Mouse (Mus musculus) retina, adult 2 months (tissue): Measurements from ENCODE around the gene Rpl19.

ENCODE experiments used
- DNase-seq: peaks from one replicate; pipeline ENCODE4 v3.0.0-alpha.2; 2012; ENCODE audit warnings: low read depth, low spot score

The Rpl19 gene

GRCm38 (mm10) chr11:98026570-98027296, at the start of gene Rpl19:
Gene Rpl19 (plus strand): TSS chr11:98026710.
- peak; percentile 92 for DNase-seq

- no peak for DNase-seq
These were observed 48.7 kb upstream of the Rpl19 start for GRCm38 (mm10) chr11:97977797-97978196.

- no peak for DNase-seq
These were observed 48.1 kb upstream of the Rpl19 start for GRCm38 (mm10) chr11:97978392-97978791.

- DNase-seq, result no peak
These were observed 46.5 kb upstream of the Rpl19 start for GRCm38 (mm10) chr11:97979824-97980495.

GRCm38 (mm10) chr11:97980531-97980966, 46.0 kb upstream of the Rpl19 start:
- no peak for DNase-seq

- DNase-seq, result no peak
These were observed 43.8 kb upstream of the Rpl19 start for GRCm38 (mm10) chr11:97982721-97983120.

- no peak for DNase-seq
These were observed 43.0 kb upstream of the Rpl19 start for GRCm38 (mm10) chr11:97983506-97983905.

- DNase-seq, result no peak
These were observed 42.5 kb upstream of the Rpl19 start for GRCm38 (mm10) chr11:97983983-97984382.

GRCm38 (mm10) chr11:97985727-97986677, 40.5 kb upstream of the Rpl19 start, which contains the start of gene Plxdc1:
Gene Plxdc1 (minus strand): TSS chr11:97986444.
- no peak for DNase-seq

GRCm38 (mm10) chr11:97986738-97987465, 39.6 kb upstream of the Rpl19 start:
- no peak for DNase-seq

GRCm38 (mm10) chr11:97987551-97988526, 38.7 kb upstream of the Rpl19 start:
- peak; percentile 81 for DNase-seq

- peak; percentile 68 for DNase-seq
These were observed 37.9 kb upstream of the Rpl19 start for GRCm38 (mm10) chr11:97988530-97989096.

- no peak for DNase-seq
These were observed 31.9 kb upstream of the Rpl19 start for GRCm38 (mm10) chr11:97994539-97995100.

- DNase-seq, result no peak
These were observed 30.8 kb upstream of the Rpl19 start, which contains the start of gene Arl5c for GRCm38 (mm10) chr11:97995564-97996288. Gene Arl5c (minus strand): TSS chr11:97996181.

GRCm38 (mm10) chr11:97996691-97997090, 29.8 kb upstream of the Rpl19 start:
- DNase-seq, result no peak

GRCm38 (mm10) chr11:97997387-97997960, 29.0 kb upstream of the Rpl19 start:
- no peak for DNase-seq

- no peak for DNase-seq
These were observed 28.3 kb upstream of the Rpl19 start for GRCm38 (mm10) chr11:97998074-97998793.
